Mouse (Mus musculus) cortical plate, adult 2 months (tissue): Measurements from ENCODE around the gene Apela.

ENCODE experiments used
- CTCF ChIP-seq: fragments of 200-500 bp; IDR thresholded peaks from 2 replicates; pipeline ENCODE4 v1.5.1; 2011; ENCODE audit warnings: mild to moderate bottlenecking, control low read depth, low read length; ENCODE audit not compliant: insufficient read depth; ENCODE audit errors: extremely low read depth
- POLR2A ChIP-seq: fragments of 200-500 bp; IDR thresholded peaks from 2 replicates; pipeline ENCODE4 v1.6.1; 2011; ENCODE audit warnings: mild to moderate bottlenecking, low read length, control low read depth; ENCODE audit not compliant: insufficient read depth; ENCODE audit errors: extremely low read depth

- TF ChIP-seq POLR2A (no peak), CTCF (no peak)
Observed at GRCm38 (mm10) chr8:65074733-65075132, 37.6 kb upstream of the Apela start, which contains the start of gene Gm10663.
